Mouse (Mus musculus) embryonic stem cell, embryonic (primary cell): ENCODE results near the gene Rack1.

Experiments
- CTCF ChIA-PET, 4 experiments: fragments of 300-600 bp in 2 of 4; fragments of 350-600 bp in 2 of 4; sonication (Branson Sonifier 250); formaldehyde crosslinking; loops; one replicate each; lab custom pipeline; 2022; ENCODE audit warnings: inconsistent platforms in 2 of 4; lab: Charles Lee
- POLR2A ChIA-PET, 4 experiments: fragments of 300-600 bp in 2 of 4; fragments of 350-600 bp in 2 of 4; sonication (Branson Sonifier 250); formaldehyde crosslinking; loops; one replicate each; lab custom pipeline; 2022; ENCODE audit warnings: antibody characterized with exemption in 4 of 4, inconsistent platforms in 1 of 4; lab: Charles Lee

Gene Rack1

DNA sequence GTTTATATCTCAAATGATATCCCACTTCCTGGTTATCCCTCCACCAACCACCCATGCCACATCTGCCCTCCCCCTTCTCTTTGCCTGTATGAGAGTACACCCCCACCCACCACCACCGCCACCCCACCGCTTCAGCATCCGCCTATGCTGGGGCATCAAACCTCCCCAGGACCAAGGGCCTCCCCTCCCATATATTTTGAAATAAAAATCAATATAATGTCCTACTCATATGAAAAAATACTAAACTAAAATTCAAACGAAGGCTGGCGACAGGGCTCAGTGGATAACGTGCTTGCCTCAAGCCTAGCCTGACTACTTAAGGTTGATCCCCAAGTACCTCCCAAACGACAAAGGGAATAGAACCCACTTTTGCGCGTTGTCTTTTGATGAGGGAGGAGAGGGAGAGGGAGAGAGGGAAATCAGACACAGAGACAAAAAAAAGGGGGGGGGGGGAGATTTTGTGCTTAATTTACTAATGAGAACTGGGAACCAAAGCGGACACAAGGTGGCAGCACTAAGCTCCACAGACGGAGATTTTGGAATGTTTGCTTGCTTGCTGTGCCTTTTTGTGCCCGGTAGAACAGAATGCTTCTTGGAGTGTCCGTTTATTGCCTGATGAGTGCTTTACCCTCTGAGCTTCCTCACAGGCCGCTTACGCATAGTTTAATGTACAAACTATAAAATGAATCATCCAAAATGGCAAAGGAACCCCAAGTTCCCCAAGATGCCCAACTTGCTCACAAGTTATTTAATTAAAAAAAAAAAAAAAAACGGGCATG lies 11.6 kb upstream of the Rack1 start:
- POLR2A ChIA-PET: interaction anchor here (0.6 to 34.4 kb wide), 33 partner anchors 9 to 459 kb away, joined by 3 to 1017 read pairs (median 6); partner anchors contain the start of genes Rack1 (in 4 of the 4), Trim41 (in 3 of the 4) and Zfp62 (in 1 of the 4)

GRCm38 (mm10) chr11:48789215-48789614 lies 10.9 kb upstream of the Rack1 start:
- ChIA-PET POLR2A (interaction anchor here (0.6 to 34.4 kb wide), 31 partner anchors 8 to 458 kb away, joined by 3 to 1017 read pairs (median 7); partner anchors contain the start of genes Rack1 (in 3 of the 4), Trim41 (in 3 of the 4) and Zfp62 (in 1 of the 4)), CTCF (interaction anchor here (0.5 to 6.0 kb wide), 47 partner anchors 10 to 1859 kb away, joined by 3 to 84 read pairs (median 5); partner anchors contain the start of genes Rack1 (in 1 of the 4) and Trim41 (in 1 of the 4))

More for the DNA sequence above, 11.6 kb upstream of the Rack1 start:
- CTCF ChIA-PET: interaction anchor here (0.5 to 6.0 kb wide), 58 partner anchors 9 to 1858 kb away, joined by 3 to 84 read pairs (median 5); partner anchors contain the start of genes Rack1 (in 1 of the 4) and Trim41 (in 1 of the 4)

GRCm38 (mm10) chr11:48789973-48790823 lies 9.9 kb upstream of the Rack1 start:
- ChIA-PET POLR2A (interaction anchor here (0.6 to 34.4 kb wide), 29 partner anchors 9 to 632 kb away, joined by 3 to 1017 read pairs (median 4); partner anchors contain the start of genes Rack1 (in 3 of the 4) and Trim41 (in 2 of the 4)), CTCF (interaction anchor here (0.6 to 6.0 kb wide), 47 partner anchors 9 to 1411 kb away, joined by 3 to 84 read pairs (median 5); partner anchors contain the start of genes Gm12184 (in 1 of the 4), Rack1 (in 1 of the 4) and Trim41 (in 1 of the 4))

DNA sequence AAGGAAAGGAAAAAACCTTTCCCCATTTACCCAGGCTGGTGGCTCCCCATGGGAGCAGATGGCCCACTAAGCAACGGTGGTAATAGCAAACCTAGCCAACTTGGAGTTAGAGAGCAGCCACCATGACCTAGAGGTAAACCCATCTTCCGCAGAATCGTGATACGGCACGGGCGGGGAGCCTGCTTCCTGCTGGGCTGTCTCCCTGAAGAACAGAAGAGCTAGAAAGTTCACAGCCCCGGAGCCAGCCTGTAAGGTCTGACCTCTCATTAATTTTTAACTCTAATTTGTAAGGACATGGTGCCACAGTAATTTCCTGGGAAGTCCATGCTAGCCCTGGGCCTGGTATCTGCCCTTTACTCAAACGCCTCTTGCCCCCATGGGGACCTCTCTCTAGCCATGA lies 9.2 kb upstream of the Rack1 start:
- CTCF ChIA-PET: interaction anchor here (0.9 to 6.0 kb wide), 13 partner anchors 8 to 68 kb away, joined by 3 to 84 read pairs (median 11); partner anchors contain the start of gene Rack1 (in 1 of the 4)
- POLR2A ChIA-PET: interaction anchor here (0.7 to 34.4 kb wide), 22 partner anchors 9 to 65 kb away, joined by 3 to 1017 read pairs (median 4); partner anchors contain the start of genes Rack1 (in 4 of the 4) and Trim41 (in 2 of the 4)

DNA sequence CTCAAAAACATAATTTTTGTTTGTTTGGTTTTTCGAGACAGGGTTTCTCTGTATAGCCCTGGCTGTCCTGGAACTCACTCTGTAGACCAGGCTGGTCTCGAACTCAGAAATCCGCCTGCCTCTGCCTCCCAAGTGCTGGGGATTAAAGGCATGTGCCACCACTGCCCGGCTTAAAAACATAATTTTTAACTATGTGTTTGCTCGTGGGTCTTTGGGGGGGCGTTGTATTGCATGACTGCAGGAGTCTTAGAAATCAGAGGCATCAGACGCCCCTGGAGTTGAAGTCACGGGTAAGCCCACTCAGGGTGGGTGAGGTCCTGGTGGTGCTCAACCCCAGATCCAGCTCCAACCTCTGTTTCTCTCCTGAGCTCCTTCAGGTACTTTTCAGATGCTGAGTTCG lies 8.2 kb upstream of the Rack1 start:
- POLR2A ChIA-PET: interaction anchor here (0.6 to 34.4 kb wide), 26 partner anchors 8 to 470 kb away, joined by 3 to 1017 read pairs (median 4); partner anchors contain the start of genes Rack1 (in 4 of the 4) and Trim41 (in 2 of the 4)
- CTCF ChIA-PET: interaction anchor here in 2 of 4 experiments (0.8 to 6.0 kb wide), 5 partner anchors 18 to 67 kb away, joined by 3 to 84 read pairs (median 18); no protein-coding TSS in a partner anchor

GRCm38 (mm10) chr11:48793184-48793583 lies 6.9 kb upstream of the Rack1 start:
- CTCF ChIA-PET: interaction anchor here in 1 of 4 experiments (1.8 kb wide), 1 partner anchor 18 kb away, joined by 13 read pairs; no protein-coding TSS in a partner anchor
- POLR2A ChIA-PET: interaction anchor here in 2 of 4 experiments (0.6 to 34.4 kb wide), 6 partner anchors 14 to 77 kb away, joined by 3 to 1017 read pairs (median 4); partner anchors contain the start of genes Trim41 (in 2 of the 2) and Rack1 (in 1 of the 2)

GRCm38 (mm10) chr11:48795221-48795620 lies 4.9 kb upstream of the Rack1 start:
- CTCF ChIA-PET: interaction anchor here in 2 of 4 experiments (0.7 to 1.6 kb wide), 7 partner anchors 15 to 306 kb away, joined by 3 to 6 read pairs (median 3); no protein-coding TSS in a partner anchor
- POLR2A ChIA-PET: interaction anchor here in 3 of 4 experiments (0.6 to 34.4 kb wide), 14 partner anchors 1 to 429 kb away, joined by 3 to 1017 read pairs (median 4); partner anchors contain the start of genes Trim41 (in 2 of the 3) and Rack1 (in 1 of the 3)

DNA sequence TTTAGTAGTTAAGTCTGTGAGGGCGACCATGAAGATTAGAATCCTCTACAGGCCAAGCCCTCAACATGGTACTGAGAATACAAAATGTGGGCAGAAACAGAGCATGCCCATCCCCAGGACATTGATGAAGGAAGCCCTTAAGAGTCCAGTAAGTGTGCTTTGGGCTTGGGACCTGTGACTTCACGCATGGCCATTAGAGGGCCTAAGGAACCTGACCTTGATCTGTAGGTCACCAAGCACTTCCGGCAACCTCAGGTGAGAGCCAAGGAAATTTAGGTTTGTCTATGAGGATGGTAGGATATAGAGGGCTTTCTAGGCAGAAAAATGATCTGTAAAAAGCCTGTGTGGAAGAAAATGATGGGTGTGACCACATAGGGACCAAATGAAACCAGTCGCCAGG lies 3.8 kb upstream of the Rack1 start:
- CTCF ChIA-PET: no interaction called here
- POLR2A ChIA-PET: interaction anchor here in 3 of 4 experiments (0.7 to 34.4 kb wide), 8 partner anchors 2 to 1576 kb away, joined by 3 to 1017 read pairs (median 483); partner anchors contain the start of genes Trim41 (in 2 of the 3), Gm12184 (in 1 of the 3), Rack1 (in 1 of the 3) and Trim7 (in 1 of the 3)

GRCm38 (mm10) chr11:48797287-48797686 lies 2.8 kb upstream of the Rack1 start:
- CTCF ChIA-PET: no interaction called here
- POLR2A ChIA-PET: interaction anchor here (0.6 to 34.4 kb wide), 15 partner anchors 3 to 1575 kb away, joined by 3 to 1017 read pairs (median 14); partner anchors contain the start of genes Trim41 (in 2 of the 4), Gm12184 (in 1 of the 4), Rack1 (in 1 of the 4) and Trim7 (in 1 of the 4)

GRCm38 (mm10) chr11:48798308-48798707 lies 1.8 kb upstream of the Rack1 start:
- POLR2A ChIA-PET: interaction anchor here (0.8 to 34.4 kb wide), 16 partner anchors 4 to 56 kb away, joined by 3 to 1017 read pairs (median 72); partner anchors contain the start of genes Trim41 (in 3 of the 4), Gm12184 (in 1 of the 4), Rack1 (in 1 of the 4) and Trim7 (in 1 of the 4)
- CTCF ChIA-PET: interaction anchor here in 2 of 4 experiments (1.5 to 2.3 kb wide), 2 partner anchors 8 kb away, joined by 7 to 10 read pairs; no protein-coding TSS in a partner anchor

- CTCF ChIA-PET: interaction anchor here in 2 of 4 experiments (1.5 to 2.3 kb wide), 3 partner anchors 9 to 11 kb away, joined by 7 to 10 read pairs (median 10); no protein-coding TSS in a partner anchor
- POLR2A ChIA-PET: interaction anchor here (0.6 to 34.4 kb wide), 63 partner anchors 5 to 1376 kb away, joined by 3 to 1017 read pairs (median 5); partner anchors contain the start of genes Trim41 (in 3 of the 4), Gm12184 (in 2 of the 4), Rack1 (in 1 of the 4) and Trim7 (in 1 of the 4)
Observed at GRCm38 (mm10) chr11:48798984-48799920, 880 bp upstream of the Rack1 start.

- CTCF ChIA-PET: interaction anchor here in 2 of 4 experiments (0.5 to 1.0 kb wide), 4 partner anchors 12 to 27 kb away, joined by 3 to 8 read pairs (median 3); no protein-coding TSS in a partner anchor
- POLR2A ChIA-PET: interaction anchor here (0.6 to 34.4 kb wide), 20 partner anchors 5 to 717 kb away, joined by 3 to 1017 read pairs (median 6); partner anchors contain the start of genes Trim41 (in 3 of the 4), Gm12184 (in 1 of the 4), Rack1 (in 1 of the 4) and Trim7 (in 1 of the 4)
Observed at GRCm38 (mm10) chr11:48801831-48802772, 2.0 kb downstream of the Rack1 start.

GRCm38 (mm10) chr11:48803988-48804387 lies 3.9 kb downstream of the Rack1 start:
- ChIA-PET CTCF (interaction anchor here in 1 of 4 experiments (0.5 kb wide), 1 partner anchor 16 kb away, joined by 3 read pairs; no protein-coding TSS in a partner anchor), POLR2A (interaction anchor here in 3 of 4 experiments (0.6 to 34.4 kb wide), 12 partner anchors 3 to 50 kb away, joined by 3 to 1017 read pairs (median 288); partner anchors contain the start of genes Trim41 (in 3 of the 3), Rack1 (in 2 of the 3), Gm12184 (in 1 of the 3) and Trim7 (in 1 of the 3))

GRCm38 (mm10) chr11:48804922-48805321 lies 4.8 kb downstream of the Rack1 start:
- POLR2A ChIA-PET: interaction anchor here (0.6 to 34.4 kb wide), 15 partner anchors 2 to 338 kb away, joined by 3 to 1017 read pairs (median 63); partner anchors contain the start of genes Trim41 (in 4 of the 4), Rack1 (in 2 of the 4), Gm12184 (in 1 of the 4) and Trim7 (in 1 of the 4)
- CTCF ChIA-PET: interaction anchor here in 1 of 4 experiments (0.8 kb wide), 1 partner anchor 16 kb away, joined by 4 read pairs; no protein-coding TSS in a partner anchor
